Mouse (Mus musculus) MEL (cell line): ENCODE data around the gene 5730409E04Rik.

Source experiments
- BHLHE40 ChIP-seq: IDR thresholded peaks from 2 replicates; pipeline ENCODE4 v1.6.1; 2012; ENCODE audit warnings: low read depth, mild to moderate bottlenecking, inconsistent platforms, low read length, improper control_type of control experiment, borderline replicate concordance
- CHD1 ChIP-seq: IDR thresholded peaks from 2 replicates; pipeline ENCODE4 v1.6.1; 2012; ENCODE audit warnings: low read depth, mild to moderate bottlenecking, inconsistent platforms, low read length, improper control_type of control experiment
- CHD2 ChIP-seq: IDR thresholded peaks from 2 replicates; pipeline ENCODE4 v1.6.1; 2011; ENCODE audit warnings: low read length, improper control_type of control experiment
- CTCF ChIP-seq, 3 experiments: IDR thresholded peaks in 2 of 3; conservative IDR thresholded peaks in 1 of 3; 2 replicates each; pipeline ENCODE4 v1.5.1; 2011 to 2012; ENCODE audit warnings: low read length in 3 of 3, low read depth in 2 of 3, mild to moderate bottlenecking in 2 of 3, improper control_type of control experiment in 1 of 3, inconsistent platforms in 1 of 3, mixed read lengths in 1 of 3, moderate library complexity in 1 of 3; ENCODE audit not compliant: control insufficient read depth in 1 of 3, insufficient read depth in 1 of 3, poor library complexity in 1 of 3, severe bottlenecking in 1 of 3
- ETS1 ChIP-seq: IDR thresholded peaks from 2 replicates; pipeline ENCODE4 v1.6.1; 2012; ENCODE audit warnings: low read depth, mild to moderate bottlenecking, inconsistent platforms, low read length, improper control_type of control experiment, moderate library complexity
- GATA1 ChIP-seq: IDR thresholded peaks from 2 replicates; pipeline ENCODE4 v1.6.1; 2011; ENCODE audit warnings: low read depth, low read length, improper control_type of control experiment
- JUND ChIP-seq: IDR thresholded peaks from 2 replicates; pipeline ENCODE4 v1.6.1; 2011; ENCODE audit warnings: low read depth, mild to moderate bottlenecking, improper control_type of control experiment, low read length
- MAFK ChIP-seq: IDR thresholded peaks from 2 replicates; pipeline ENCODE4 v1.6.1; 2011; ENCODE audit warnings: low read depth, mild to moderate bottlenecking, low read length, improper control_type of control experiment, borderline replicate concordance
- MAX ChIP-seq: IDR thresholded peaks from 2 replicates; pipeline ENCODE4 v1.6.1; 2011; ENCODE audit warnings: low read length, improper control_type of control experiment
- MEF2A ChIP-seq: IDR thresholded peaks from 2 replicates; pipeline ENCODE4 v1.6.1; 2014; ENCODE audit warnings: low read depth, mild to moderate bottlenecking, inconsistent platforms, low read length, improper control_type of control experiment; ENCODE audit not compliant: poor library complexity, insufficient replicate concordance, severe bottlenecking; ENCODE audit errors: extremely low read depth
- MYB ChIP-seq: IDR thresholded peaks from 2 replicates; pipeline ENCODE4 v1.6.1; 2011; ENCODE audit warnings: mild to moderate bottlenecking, low read depth, low read length, improper control_type of control experiment
- MYC ChIP-seq: IDR thresholded peaks from 2 replicates; pipeline ENCODE4 v1.6.1; 2011; ENCODE audit warnings: low read depth, mild to moderate bottlenecking, low read length, improper control_type of control experiment, moderate library complexity
- POLR2A ChIP-seq, 2 experiments: IDR thresholded peaks; 2 replicates each; pipeline ENCODE4 v1.6.1; 2011 to 2012; ENCODE audit warnings: low read length in 2 of 2, mild to moderate bottlenecking in 2 of 2, control low read depth in 1 of 2, improper control_type of control experiment in 1 of 2, low read depth in 1 of 2, moderate library complexity in 1 of 2; ENCODE audit not compliant: control insufficient read depth in 1 of 2, insufficient read depth in 1 of 2, poor library complexity in 1 of 2
- RAD21 ChIP-seq: IDR thresholded peaks from 2 replicates; pipeline ENCODE4 v1.6.1; 2011; ENCODE audit warnings: mild to moderate bottlenecking, low read depth, low read length, improper control_type of control experiment

DNA sequence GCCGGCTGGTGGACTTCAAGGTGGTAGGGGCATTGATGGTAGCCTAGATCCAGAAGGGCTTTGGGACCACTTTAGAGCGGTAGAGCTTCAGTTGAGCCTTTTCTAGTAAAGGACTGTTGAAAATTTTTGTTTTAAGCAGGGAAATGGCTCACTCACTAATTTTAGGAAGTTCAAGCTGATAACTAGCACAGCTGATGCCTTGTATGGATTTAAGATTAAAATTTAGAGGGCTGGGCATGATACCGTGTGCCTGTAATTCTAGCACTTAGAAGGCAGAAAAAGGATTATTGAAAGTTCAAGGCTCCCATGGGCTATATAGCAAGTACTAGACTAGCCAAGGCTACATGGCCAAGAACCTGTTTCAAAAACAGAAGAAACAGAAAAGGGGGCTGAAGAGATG, 39.8 kb upstream of the 5730409E04Rik start:
- TF ChIP-seq CHD1 (no peak), POLR2A (IDR thresholded peaks at IDR 0.05; ENCODE audit: control insufficient read depth in 1 of 2, insufficient read depth in 1 of 2, low read depth in 1 of 2, low read length in 2 of 2, poor library complexity in 1 of 2) (no peak), MAFK (no peak), BHLHE40 (no peak), JUND (no peak), CTCF (IDR thresholded peaks at IDR 0.05 in 2 of 3, conservative IDR thresholded peaks at IDR 0.05 in 1 of 3; ENCODE audit: control insufficient read depth in 1 of 3, insufficient read depth in 1 of 3, low read depth in 2 of 3, low read length in 3 of 3, poor library complexity in 1 of 3, severe bottlenecking in 1 of 3) (no peak), MYC (no peak), GATA1 (peak; percentile 58), MYB (no peak), ETS1 (peak; percentile 85), MEF2A (no peak), MAX (no peak), RAD21 (no peak), CHD2 (no peak)
